Mouse (Mus musculus) ES-Bruce4 (cell line): ENCODE results near the gene Xk.

Source experiments
- CTCF ChIP-seq: IDR thresholded peaks from one replicate; pipeline ENCODE4 v1.8.1; 2011; ENCODE audit warnings: low read depth, low read length
- EP300 ChIP-seq: IDR thresholded peaks from 2 replicates; pipeline ENCODE4 v1.6.1; 2011; ENCODE audit warnings: low read depth, low read length; ENCODE audit not compliant: insufficient read depth
- POLR2A ChIP-seq: IDR thresholded peaks from one replicate; pipeline ENCODE4 v1.8.1; 2011; ENCODE audit warnings: low read length; ENCODE audit not compliant: insufficient read depth

- no peak for TF ChIP-seq POLR2A
- no peak for TF ChIP-seq CTCF
- TF ChIP-seq EP300, result no peak
Measured at GRCm38 (mm10) chrX:9244603-9245336, 27.8 kb upstream of the Xk start.
